Mouse (Mus musculus): ENCODE measurements around the gene Nrip2.

DNA sequence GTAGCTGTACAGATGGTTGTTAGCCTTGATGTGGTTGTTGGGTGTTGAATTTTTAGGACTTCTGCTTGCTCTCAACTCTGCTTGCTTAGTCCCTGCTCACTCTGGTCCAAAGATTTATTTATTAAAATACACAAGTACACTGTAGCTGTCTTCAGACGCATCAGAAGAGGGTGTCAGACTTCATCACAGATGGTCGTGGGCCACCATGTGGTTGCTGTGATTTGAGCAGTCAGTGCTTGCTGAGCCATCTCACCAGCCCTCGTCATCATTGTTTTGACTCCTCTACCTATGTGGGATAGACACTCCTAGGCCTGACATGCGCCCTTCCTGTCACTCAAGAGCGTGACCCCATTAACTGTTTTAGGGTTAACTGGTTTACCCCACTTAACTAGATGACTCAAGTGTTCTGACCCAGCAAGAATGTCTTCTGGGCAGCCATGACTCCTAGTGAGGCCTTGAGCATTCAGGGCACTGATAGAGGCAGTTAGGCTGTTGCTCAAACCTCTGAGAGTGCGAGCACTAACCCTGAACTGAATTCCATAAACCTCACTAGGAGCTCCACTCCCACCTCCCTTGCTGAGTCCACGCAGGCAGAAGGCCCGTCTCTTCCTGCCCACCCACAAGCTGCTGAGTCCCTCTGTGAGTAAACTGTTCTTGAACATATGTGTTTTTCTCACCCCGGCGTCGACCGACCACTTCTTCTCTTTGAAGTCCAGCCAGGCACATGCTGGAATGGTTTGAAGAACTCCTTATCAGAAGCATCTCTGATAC, 56.9 kb downstream of the Nrip2 start:
- TF ChIP-seq CTCF (IDR thresholded peaks at IDR 0.05; ENCODE audit: borderline replicate concordance, control insufficient read depth, extremely low read depth, insufficient read depth, low read length, poor library complexity) (no peak), POLR2A (IDR thresholded peaks at IDR 0.05; ENCODE audit: control insufficient read depth, extremely low read depth, insufficient read depth, low read length, poor library complexity) (no peak)
